Mouse (Mus musculus): ENCODE results near the gene Psmc3ip.

Gene Psmc3ip

DNA sequence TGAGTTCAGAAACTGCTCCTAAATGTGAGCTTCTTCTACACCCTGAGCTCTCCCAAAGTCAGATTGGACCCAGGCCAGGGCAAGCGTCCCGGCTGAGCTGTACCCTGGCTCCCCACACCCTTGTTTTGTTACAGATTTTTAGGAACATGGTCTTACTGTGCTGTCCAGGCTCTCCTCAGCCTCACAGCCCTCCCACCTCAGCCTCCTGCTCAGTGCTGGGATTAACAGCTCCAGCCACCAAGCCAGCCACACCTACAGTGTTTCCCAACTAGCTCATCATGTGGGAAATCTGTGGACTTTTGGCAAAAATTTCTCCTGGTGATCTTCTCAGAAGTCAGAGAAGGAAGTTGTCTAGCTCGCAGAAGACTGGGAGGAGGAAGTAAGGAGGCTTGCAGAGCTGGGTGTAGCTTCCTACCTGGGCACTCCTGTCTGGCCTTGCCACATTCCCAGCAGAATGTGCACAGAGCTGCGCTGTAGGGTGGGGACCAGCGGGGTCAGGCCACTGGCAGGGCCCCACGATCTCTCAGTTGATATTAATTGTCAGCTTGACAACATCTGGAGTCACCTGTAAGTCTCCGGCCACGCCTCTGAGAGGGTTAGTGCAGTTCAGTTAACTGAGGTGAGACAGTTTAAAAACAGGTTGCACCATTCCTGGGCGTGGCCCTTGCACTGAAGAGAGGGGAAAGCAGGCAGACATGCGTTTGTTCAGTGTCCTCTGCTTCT lies 42.3 kb downstream of the Psmc3ip start:
- no peak for DNase-seq (ENCODE audit: extremely low spot score, low read depth, low spot score)

GRCm38 (mm10) chr11:101051617-101052016 lies 43.6 kb downstream of the Psmc3ip start:
- DNase-seq (ENCODE audit: extremely low spot score, low read depth, low spot score) = no peak

- DNase-seq (ENCODE audit: extremely low spot score, low read depth, low spot score) = no peak
Observed at GRCm38 (mm10) chr11:101051051-101051493, 44.2 kb downstream of the Psmc3ip start.

GRCm38 (mm10) chr11:101050359-101050758 lies 44.9 kb downstream of the Psmc3ip start:
- no peak for DNase-seq (ENCODE audit: extremely low spot score, low read depth, low spot score)

DNA sequence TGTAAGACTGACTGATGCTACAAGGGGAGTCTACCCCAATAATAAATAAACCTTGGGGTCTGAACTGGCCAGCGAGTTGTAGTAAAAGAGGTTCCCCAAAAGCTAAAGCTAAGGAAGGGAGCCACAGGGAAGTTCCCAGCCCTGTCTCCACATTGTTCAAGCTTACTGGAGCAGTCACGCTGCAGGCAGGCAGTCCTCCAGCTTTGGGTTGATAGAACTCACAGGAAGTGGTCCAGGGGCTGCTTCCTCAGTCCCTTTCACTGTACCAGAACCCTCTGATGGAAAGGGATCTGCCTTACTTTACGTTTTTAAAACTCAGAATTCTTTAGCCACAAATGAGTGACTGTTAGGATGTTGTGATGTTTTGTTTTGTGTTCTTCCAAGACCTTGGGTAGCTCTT lies 47.7 kb downstream of the Psmc3ip start:
- DNase-seq (ENCODE audit: extremely low spot score, low read depth, low spot score) = no peak

DNA sequence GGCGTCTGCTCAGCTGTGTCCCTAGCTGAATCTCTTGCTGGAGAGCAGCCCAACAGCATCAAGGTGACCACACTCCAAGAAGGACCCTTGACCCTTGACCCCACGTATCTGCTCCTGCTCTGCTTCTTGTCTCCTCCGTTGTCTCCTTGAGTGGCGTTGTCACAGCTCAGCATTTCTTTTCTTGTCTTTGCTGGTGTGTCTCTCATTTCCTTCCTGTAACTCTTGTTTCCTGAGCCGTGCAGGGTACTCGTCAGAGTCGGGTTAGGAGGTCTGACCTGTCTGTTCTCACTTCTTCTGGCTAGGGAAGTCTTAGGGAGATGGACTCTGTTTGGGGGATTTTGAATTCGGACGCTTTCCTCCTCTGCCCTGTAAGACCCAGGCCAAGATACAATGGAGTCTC lies 48.8 kb downstream of the Psmc3ip start:
- DNase-seq (ENCODE audit: extremely low spot score, low read depth, low spot score) = no peak

GRCm38 (mm10) chr11:101045826-101046225 lies 49.4 kb downstream of the Psmc3ip start:
- DNase-seq (ENCODE audit: extremely low spot score, low read depth, low spot score) = no peak

All from hindlimb bud, embryonic 11.5 days (tissue).